13 mouse cellular contexts compared by ENCODE assay signal in the genomic region with DNA sequence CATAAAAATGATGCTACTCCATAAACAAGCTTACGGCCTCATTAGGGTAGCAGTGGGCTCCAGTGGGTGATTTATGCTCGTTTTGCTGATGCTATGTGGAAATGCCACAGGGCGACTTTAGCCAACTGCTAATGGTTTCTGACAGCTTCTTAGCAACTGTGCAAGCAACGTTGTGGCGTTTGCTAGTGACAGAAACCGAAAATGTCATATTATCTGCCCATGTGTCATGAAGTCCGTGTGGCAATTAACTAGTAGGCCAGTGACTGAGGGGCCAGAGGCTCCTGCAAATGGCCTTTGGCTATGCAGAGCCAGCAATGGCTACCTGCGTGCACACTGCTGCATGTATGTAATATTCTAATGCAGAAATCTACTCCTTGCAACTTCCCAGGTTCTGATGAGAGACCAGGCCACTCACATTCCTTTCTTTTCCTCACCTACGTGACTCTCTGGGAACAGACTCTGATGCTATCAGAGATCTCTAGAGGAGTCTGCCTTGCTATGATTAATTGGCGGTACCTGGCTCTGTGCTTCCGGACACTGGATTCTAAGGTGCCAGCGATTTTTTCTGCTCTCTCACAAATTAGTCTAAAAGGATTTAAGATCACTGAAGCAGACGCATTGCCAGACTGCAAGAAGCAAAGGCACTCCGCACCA.
A peak's percentile ranks its signal among the peaks of the same experiment; 100 is the strongest.
DNase-seq lines count a peak whose midpoint lies in the region; ATAC-seq lines count a peak whose summit lies in the region.
"Had no signal": no experiment of that assay in that cellular context is flagged by ENCODE, and none has a peak within 500 bp of the region (broad histone marks: within the 10 kb centered on the region; RNA-seq: fewer than 3 reads in every experiment).

No protein-coding gene starts in this region.

- intact Hi-C loops in left cerebral cortex, postnatal 4 days (cut with DNase I), result no loop called here

- no peak overlapping the region for H3K9ac ChIP-seq in kidney, embryonic 15.5 days
- no peak overlapping the region for H3K9ac ChIP-seq in stomach, embryonic 15.5 days
- H3K9ac ChIP-seq: liver, embryonic 14.5 days had no signal

- peak; percentile 81 for DNase-seq in heart, adult 11 months
- no peak for DNase-seq in heart, adult 9 months (ENCODE audit: low spot score in 2 of 2)
- no peak for DNase-seq in kidney, postnatal 4 days
- peak; percentile 50 for DNase-seq in limb, embryonic 10.5 days (ENCODE audit: low spot score)
- DNase-seq in gastrocnemius, adult 8-10 months (ENCODE audit: low spot score in 2 of 2), result no peak
- no peak for DNase-seq in left cerebral cortex, postnatal 4 days
- DNase-seq: adrenal gland, adult 2 months; cerebellum, adult 11 months; kidney, postnatal 14 days had no signal

- H3K4me1 ChIP-seq in kidney, embryonic 15.5 days, result peaks cover 51% of the 10 kb centered on the region
- H3K4me1 ChIP-seq in limb, embryonic 10.5 days, result peaks cover 55% of the 10 kb centered on the region
- peaks cover 28% of the 10 kb centered on the region for H3K4me1 ChIP-seq in stomach, embryonic 15.5 days

- H3K4me2 ChIP-seq in kidney, embryonic 15.5 days, result no peak overlapping the region
- no peak overlapping the region for H3K4me2 ChIP-seq in stomach, embryonic 15.5 days

- H3K36me3 ChIP-seq in kidney, embryonic 15.5 days, result peaks cover 12% of the 10 kb centered on the region
- H3K36me3 ChIP-seq in limb, embryonic 10.5 days, result peaks cover 9% of the 10 kb centered on the region
- H3K36me3 ChIP-seq in stomach, embryonic 15.5 days, result 0 out of 2 replicates have a peak, but pooled peaks cover 2% of the 10 kb centered on the region

- H3K27me3 ChIP-seq in kidney, embryonic 15.5 days, result no peaks in the 10 kb centered on the region
- no peaks in the 10 kb centered on the region; the same call in 1 of the 2 replicates for H3K27me3 ChIP-seq in limb, embryonic 10.5 days (ENCODE audit: low read depth, poor library complexity, severe bottlenecking)
- no peaks in the 10 kb centered on the region for H3K27me3 ChIP-seq in stomach, embryonic 15.5 days (replicated peaks)

- H3K9me3 ChIP-seq in kidney, embryonic 15.5 days (replicated peaks), result no peaks in the 10 kb centered on the region
- H3K9me3 ChIP-seq in limb, embryonic 10.5 days (replicated peaks), result no peaks in the 10 kb centered on the region
- no peaks in the 10 kb centered on the region for H3K9me3 ChIP-seq in stomach, embryonic 15.5 days

- no peak overlapping the region for H3K4me3 ChIP-seq in kidney, embryonic 15.5 days (replicated peaks)
- no peak overlapping the region for H3K4me3 ChIP-seq in limb, embryonic 10.5 days
- H3K4me3 ChIP-seq in stomach, embryonic 15.5 days (replicated peaks), result no peak overlapping the region

- WGBS in kidney, embryonic 15.5 days, result 44% methylated on average over 14 of the region's 14 CpGs
- WGBS in limb, embryonic 10.5 days, result 43% methylated on average over 14 of the region's 14 CpGs
- 47% methylated on average over 14 of the region's 14 CpGs for WGBS in stomach, embryonic 15.5 days

- H3K27ac ChIP-seq in kidney, embryonic 15.5 days, result peak overlapping the region; percentile 14; the same call in 1 of the 2 replicates
- peak overlapping the region; percentile 42 for H3K27ac ChIP-seq in limb, embryonic 10.5 days
- H3K27ac ChIP-seq in stomach, embryonic 15.5 days, result peak overlapping the region; percentile 52; the same call in 1 of the 2 replicates
- H3K27ac ChIP-seq: liver, embryonic 14.5 days had no signal

- no peak for ATAC-seq in kidney, embryonic 15.5 days (replicated peaks; ENCODE audit: low FRiP score)
- no peak for ATAC-seq in stomach, embryonic 15.5 days (ENCODE audit: insufficient read depth, low FRiP score, low read depth)
- ATAC-seq: forebrain, embryonic 16.5 days had no signal

Comparison
In these comparisons a context has a peak if more than half of its experiments do, and no peak if none do; other contexts are left out.
1. DNase-seq: peak in heart, adult 11 months (single experiment) and limb, embryonic 10.5 days (single experiment); none in heart, adult 9 months (0 of 2), kidney, postnatal 4 days (0 of 2), gastrocnemius, adult 8-10 months (0 of 2) and left cerebral cortex, postnatal 4 days (single experiment).
2. Peak in every context shown above with its lines, with median percentiles within 50 percentile points of each other: H3K27ac ChIP-seq.